Mouse (Mus musculus) hindlimb bud, embryonic 11.5 days (tissue): ENCODE results near the gene Nav2.
A peak's percentile ranks its signal among the peaks of the same experiment; 100 is the strongest.

Experiments
- DNase-seq: peaks from one replicate; pipeline ENCODE4 v3.0.0-alpha.2; 2012; ENCODE audit warnings: low read depth, low spot score; ENCODE audit errors: extremely low spot score

Gene Nav2

GRCm38 (mm10) chr7:49378608-49379007, 470.1 kb downstream of the Nav2 start:
- DNase-seq, result no peak

- DNase-seq, result no peak
Measured at GRCm38 (mm10) chr7:49380940-49381339, 472.4 kb downstream of the Nav2 start.

GRCm38 (mm10) chr7:49382884-49383283, 474.4 kb downstream of the Nav2 start:
- DNase-seq, result no peak

- DNase-seq, result no peak
Measured at GRCm38 (mm10) chr7:49388137-49388536, 479.6 kb downstream of the Nav2 start.

- no peak for DNase-seq
Measured at GRCm38 (mm10) chr7:49390312-49390711, 481.8 kb downstream of the Nav2 start.

- DNase-seq, result no peak
Measured at GRCm38 (mm10) chr7:49390829-49391228, 482.3 kb downstream of the Nav2 start.

- DNase-seq, result no peak
Measured at GRCm38 (mm10) chr7:49392180-49392579, 483.7 kb downstream of the Nav2 start.

GRCm38 (mm10) chr7:49392834-49393233, 484.3 kb downstream of the Nav2 start:
- no peak for DNase-seq

- no peak for DNase-seq
Measured at GRCm38 (mm10) chr7:49393857-49394256, 485.3 kb downstream of the Nav2 start.

- no peak for DNase-seq
Measured at GRCm38 (mm10) chr7:49396202-49396601, 487.7 kb downstream of the Nav2 start.

- no peak for DNase-seq
Measured at GRCm38 (mm10) chr7:49397441-49398003, 489.0 kb downstream of the Nav2 start.

GRCm38 (mm10) chr7:49398020-49398516, 489.6 kb downstream of the Nav2 start:
- DNase-seq, result no peak

GRCm38 (mm10) chr7:49399314-49399713, 490.8 kb downstream of the Nav2 start:
- DNase-seq, result peak; percentile 74

GRCm38 (mm10) chr7:49400463-49400862, 491.9 kb downstream of the Nav2 start:
- no peak for DNase-seq

GRCm38 (mm10) chr7:49402526-49402925, 494.0 kb downstream of the Nav2 start:
- no peak for DNase-seq

- no peak for DNase-seq
Measured at GRCm38 (mm10) chr7:49407688-49408087, 499.2 kb downstream of the Nav2 start.

GRCm38 (mm10) chr7:49408625-49409024, 500.1 kb downstream of the Nav2 start:
- no peak for DNase-seq

- no peak for DNase-seq
Measured at GRCm38 (mm10) chr7:49409265-49409664, 500.7 kb downstream of the Nav2 start.

GRCm38 (mm10) chr7:49410188-49410587, 501.7 kb downstream of the Nav2 start:
- no peak for DNase-seq

- no peak for DNase-seq
Measured at GRCm38 (mm10) chr7:49410892-49411291, 502.4 kb downstream of the Nav2 start.

- DNase-seq, result no peak
Measured at GRCm38 (mm10) chr7:49411803-49412202, 503.3 kb downstream of the Nav2 start.

- DNase-seq, result no peak
Measured at GRCm38 (mm10) chr7:49415131-49415530, 506.6 kb downstream of the Nav2 start.

- no peak for DNase-seq
Measured at GRCm38 (mm10) chr7:49415716-49416115, 507.2 kb downstream of the Nav2 start.
